Mouse (Mus musculus) R1 (cell line): Measurements from ENCODE around the gene Olfr116.

Experiments
- DNase-seq: peaks from one replicate; pipeline ENCODE4 v3.0.0-alpha.2; 2018; ENCODE audit warnings: low read depth, low spot score

Olfr116 gene

GRCm38 (mm10) chr17:37627009-37627408 lies at the start of gene Olfr116, which contains the start of gene Olfr115:
Gene Olfr116 (minus strand): TSS chr17:37627199.
Gene Olfr115 (minus strand): TSS chr17:37627109.
- no peak for DNase-seq

- no peak for DNase-seq
Measured at GRCm38 (mm10) chr17:37666688-37667087, 39.7 kb upstream of the Olfr116 start, which contains the start of gene Olfr118. Gene Olfr118 (plus strand): TSS chr17:37666988.

GRCm38 (mm10) chr17:37663682-37664081 lies 36.7 kb upstream of the Olfr116 start, which contains the start of gene Olfr117:
Gene Olfr117 (minus strand): TSS chr17:37663782.
- no peak for DNase-seq

GRCm38 (mm10) chr17:37592643-37593042 lies 34.4 kb downstream of the Olfr116 start, which contains the start of gene Olfr114:
Gene Olfr114 (minus strand): TSS chr17:37592743.
- no peak for DNase-seq

- no peak for DNase-seq
Measured at GRCm38 (mm10) chr17:37577563-37577962, 49.4 kb downstream of the Olfr116 start, which contains the start of gene Olfr113. Gene Olfr113 (minus strand): TSS chr17:37577663.
